Mouse (Mus musculus) T-cell, adult 2 months (primary cell): ENCODE results near the gene Ccdc60.
"Not testable (repeated sequence)": the region's sequence is repeated elsewhere in the genome, so short reads cannot be mapped to it uniquely, and the experiment has no call there.

Experiments used
- DNase-seq: peaks from one replicate; pipeline ENCODE4 v3.0.0; 2022; ENCODE audit warnings: low spot score

The Ccdc60 gene

DNA sequence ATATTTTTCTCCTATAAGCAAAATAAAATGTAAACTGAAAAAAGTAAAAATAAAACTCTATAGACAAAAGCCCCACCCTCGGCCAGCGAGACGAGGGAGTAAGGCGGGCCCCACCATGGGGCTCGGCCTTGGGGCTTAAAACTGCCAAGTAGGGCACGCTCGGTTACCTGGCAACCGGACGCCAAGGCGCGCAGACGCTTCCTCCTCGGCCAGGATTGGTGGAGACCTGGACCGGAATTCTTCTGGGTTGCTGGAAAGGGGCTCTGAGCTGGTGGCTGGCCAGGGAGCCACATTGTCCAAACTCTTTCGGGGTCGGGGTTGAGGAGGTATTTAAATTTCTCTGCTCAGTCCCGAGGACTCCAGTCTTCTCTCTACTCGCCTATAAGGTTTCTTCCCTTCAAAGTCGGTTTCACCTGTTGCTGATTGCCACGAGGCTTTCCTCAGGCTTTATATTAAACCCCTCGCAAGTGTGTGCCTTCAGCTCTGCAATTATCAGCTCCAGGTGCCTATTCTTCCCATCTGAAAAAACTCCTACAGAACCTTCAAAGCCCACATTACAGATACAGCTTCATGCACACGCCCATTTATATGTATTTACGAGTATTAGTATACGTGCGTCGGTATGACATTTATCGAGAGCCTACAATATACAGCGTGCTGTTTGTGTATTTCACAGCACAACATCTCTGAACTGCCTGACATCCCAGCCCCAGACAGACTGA, at the start of gene Ccdc60:
Gene Ccdc60, minus strand, starts transcription at position 137 of the 722 bp plus-strand sequence.
- DNase-seq = no peak

DNA sequence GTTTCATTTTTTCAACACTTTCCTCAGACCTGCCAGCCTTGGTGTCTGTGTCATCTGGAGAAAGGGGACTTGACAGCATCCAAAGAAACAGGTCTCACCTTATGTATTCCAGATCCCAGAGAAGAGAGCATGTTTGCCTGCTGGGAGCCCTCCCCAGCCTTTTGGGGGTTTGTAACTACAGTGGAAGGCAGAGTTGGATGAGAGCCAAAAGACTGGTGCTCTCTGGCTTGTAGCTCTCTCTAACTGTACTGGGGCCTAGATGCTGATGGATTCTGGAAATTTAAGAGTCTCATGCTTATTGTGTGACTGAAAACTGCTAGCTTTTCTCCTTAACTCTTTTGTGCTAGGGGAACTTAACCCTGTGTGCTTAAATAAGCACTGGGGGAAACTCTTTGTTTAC, 47.4 kb upstream of the Ccdc60 start:
- DNase-seq = no peak

DNA sequence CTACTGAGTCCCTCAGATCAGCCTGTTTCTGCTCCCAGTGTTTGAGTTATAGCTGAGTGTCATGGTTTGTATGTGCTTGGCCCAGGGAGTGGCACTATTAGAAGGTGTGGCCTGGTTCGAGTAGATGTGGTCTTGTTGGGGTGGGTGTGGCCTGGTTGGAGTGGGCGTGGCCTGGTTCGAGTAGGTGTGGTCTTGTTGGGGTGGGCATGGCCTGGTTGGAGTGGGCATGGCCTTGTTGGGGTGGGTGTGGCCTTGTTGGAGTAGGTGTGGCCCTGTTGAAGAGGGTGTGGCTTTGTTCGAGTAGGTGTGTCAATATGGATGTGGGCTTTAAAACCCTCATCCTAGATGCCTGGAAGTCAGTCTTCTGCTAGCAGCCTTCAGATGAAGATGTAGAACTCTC, 40.1 kb upstream of the Ccdc60 start:
- DNase-seq = no peak

DNA sequence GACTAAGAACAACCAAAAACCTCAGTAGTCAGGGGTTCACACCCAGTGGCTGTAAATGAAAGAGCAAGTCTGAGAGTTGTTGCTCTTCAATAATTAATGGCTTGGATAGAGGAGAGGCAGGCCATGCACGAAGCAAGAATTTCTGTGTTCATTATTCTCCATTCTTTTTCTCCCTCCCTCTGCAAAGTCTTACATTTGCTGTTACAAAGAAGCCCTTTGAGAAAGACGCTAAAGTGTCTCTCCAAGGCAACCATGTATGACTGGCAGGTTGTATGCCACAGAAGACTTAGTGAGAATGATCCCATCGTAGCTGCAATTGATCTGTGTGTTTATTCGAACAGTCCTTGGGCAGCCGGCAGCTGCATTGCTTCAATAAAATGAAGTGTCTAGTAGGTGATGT, 34.6 kb upstream of the Ccdc60 start:
- DNase-seq = no peak

DNA sequence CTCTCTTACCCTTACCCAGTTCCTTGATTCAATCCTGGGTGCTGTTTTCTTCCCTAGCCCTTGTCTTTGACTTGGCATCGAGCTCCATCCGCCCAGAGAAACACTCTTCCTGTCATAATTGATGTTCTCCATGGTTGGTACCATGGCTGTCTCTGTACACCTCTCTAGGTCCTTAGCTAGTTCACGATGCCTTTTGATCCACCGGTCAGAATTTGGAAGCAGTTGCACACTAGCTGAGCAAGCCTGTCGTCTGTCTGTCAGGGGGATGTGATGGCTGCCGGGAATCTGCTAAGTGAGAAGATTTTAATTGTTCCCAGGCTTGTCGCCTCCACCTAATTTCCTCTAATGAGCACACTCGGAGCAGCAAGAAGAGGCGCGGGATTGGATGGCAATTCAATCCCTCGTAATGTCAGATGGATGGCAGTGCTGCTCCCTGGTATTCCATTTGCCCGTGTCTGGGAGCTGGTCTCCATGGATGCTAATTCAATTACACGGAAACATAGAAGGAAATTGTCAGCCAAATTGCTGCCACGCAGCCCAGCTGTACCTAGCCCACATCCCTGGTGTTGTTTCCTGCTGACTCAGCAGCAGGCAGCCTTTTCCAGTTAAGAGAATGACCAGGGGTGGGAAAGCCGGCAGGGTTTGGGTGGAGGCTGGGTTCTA, 33.7 kb upstream of the Ccdc60 start:
- no peak for DNase-seq

DNA sequence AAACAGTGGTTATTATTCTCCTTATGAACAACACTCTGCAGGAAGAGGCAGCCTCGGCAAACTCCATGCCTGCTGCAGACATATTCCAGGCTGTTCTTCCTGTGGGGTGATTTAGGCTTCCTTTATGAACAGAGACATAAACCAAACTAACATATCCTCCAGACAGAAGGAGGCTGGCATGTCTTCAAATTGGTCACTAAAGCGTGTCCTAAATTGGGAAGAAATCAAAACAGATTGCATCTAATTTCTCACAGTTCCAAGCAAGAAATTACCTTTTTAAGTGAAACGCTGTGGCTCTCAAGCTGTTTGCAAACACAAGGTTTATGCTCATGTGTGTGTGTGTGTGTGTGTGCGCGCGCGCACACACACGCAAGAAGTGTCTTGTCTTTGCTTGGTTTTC, 24.9 kb upstream of the Ccdc60 start:
- DNase-seq = no peak

DNA sequence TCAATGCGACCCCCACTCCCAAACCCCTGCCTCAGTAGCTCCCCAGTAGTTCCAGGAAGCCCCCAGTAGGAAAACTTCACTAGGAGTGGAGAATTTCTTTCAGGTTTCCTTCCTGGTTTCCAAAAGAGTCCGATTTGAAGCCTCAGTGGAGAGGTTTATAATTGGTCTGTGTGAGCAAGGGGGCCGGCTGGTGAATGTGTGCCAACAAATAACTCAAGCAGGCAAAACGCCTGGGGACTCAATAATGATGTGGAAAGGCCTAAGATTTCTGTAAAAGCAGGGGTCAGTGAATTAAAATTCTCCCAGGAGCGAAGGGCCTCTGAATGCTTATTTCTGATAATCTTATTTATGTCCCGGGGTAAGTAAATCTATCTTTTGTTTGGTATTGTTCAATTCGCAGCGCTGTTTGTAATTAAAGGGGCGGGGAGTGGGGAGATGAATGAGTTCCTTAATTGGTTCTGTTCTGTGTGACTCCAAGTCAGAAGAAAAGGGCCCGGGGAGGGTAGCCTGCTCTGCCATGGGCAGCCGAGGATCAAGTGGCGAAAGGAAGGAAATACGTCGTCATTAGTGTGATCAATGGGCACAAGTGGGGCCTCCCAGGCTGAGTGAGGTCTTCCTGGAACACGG, 23.4 kb upstream of the Ccdc60 start:
- DNase-seq = no peak

DNA sequence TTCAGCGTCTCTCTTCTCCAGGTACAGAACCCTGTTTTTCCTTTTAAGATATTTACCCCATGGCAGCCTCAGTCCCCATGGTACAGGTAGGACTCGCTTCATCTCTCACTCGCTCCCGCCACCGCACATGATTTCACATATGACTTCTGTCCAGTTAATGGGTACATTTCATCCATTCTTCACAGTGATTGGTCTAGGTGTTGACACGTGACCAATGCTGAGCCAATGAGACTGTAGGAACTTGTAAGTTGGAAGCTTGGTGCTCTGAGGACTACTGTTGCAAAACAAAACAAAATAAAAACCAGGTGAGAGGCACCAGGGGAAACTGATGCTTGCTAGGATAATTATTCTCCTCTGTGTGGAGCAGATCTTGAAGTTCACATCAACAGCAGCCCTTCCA, 22.9 kb upstream of the Ccdc60 start:
- no peak for DNase-seq

DNA sequence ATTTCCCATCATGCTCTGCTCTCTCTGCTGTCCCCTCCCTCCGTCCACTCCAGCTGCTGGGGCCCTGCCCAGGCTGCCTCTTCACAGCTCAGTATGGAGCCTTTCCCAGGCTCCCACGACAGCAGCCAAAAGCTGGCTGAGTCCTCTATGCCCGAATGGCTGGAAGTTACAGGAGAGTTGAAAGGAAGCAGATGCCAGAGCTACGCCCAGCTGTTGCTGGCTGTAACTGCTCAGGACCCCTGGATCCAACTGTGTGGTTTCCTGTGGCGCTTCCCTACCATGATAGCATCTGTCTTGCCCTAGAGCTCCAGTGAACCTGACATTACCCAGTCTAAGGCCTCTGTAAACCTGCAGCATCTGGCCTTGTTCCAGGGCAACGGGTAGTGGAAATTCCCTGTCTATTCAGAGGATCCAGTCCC, 20.6 kb upstream of the Ccdc60 start:
- no peak for DNase-seq

DNA sequence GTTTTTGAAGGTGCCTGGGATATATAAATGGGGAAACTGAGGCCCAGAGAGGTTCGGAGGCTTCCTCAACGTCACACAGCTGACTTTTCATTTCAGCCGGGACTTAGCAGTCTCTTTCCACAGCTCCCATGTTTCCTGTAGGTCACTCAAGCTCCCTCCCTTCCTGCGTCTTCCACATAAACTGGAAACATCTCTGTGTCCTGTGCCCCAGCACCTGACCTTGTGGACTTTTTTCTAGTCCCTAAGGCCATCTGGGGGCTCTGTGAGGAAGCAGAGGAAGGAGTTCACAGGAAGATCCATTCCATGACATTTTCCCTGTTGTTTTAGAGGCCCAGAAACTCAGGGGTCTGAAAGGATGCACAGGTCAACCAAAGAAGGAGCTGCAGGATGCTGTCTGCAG, 16.8 kb upstream of the Ccdc60 start:
- DNase-seq = no peak

DNA sequence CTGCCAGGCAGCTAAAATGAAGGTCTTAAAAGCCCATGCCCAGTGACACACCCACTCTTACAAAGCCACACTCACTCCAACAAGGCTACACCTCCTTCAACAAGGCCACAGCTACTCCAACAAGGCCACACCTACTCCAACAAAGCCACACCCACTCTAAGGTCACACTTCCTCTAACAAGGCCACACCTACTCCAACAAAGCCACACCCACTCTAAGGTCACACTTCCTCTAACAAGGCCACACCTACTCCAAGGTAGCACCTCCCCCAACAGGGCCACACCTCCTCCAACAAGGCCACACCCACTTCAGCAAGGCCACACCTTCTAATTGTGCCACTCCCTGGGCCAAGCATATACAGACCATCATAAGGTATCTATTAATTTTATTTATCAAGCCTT, 16.4 kb upstream of the Ccdc60 start:
- not testable (repeated sequence) for DNase-seq

DNA sequence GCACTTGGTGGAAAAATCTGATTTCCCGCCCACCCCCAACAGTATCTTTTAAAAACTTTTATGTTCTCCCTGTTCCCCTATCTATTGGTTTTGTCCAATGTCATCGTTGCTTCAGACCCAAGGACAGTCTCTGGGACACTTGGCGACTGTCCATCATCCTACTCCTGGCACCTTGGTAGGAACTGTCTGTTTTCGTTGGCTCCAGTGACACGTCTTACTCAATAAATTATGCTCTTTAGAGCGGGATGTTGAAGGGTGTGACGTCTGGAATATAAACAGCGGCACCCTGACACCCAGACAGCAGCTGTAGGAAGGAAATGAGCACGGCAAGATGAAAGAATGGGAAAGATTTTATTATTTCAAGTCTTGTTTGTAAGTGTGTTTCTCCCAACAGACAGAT, 12.2 kb upstream of the Ccdc60 start:
- no peak for DNase-seq

DNA sequence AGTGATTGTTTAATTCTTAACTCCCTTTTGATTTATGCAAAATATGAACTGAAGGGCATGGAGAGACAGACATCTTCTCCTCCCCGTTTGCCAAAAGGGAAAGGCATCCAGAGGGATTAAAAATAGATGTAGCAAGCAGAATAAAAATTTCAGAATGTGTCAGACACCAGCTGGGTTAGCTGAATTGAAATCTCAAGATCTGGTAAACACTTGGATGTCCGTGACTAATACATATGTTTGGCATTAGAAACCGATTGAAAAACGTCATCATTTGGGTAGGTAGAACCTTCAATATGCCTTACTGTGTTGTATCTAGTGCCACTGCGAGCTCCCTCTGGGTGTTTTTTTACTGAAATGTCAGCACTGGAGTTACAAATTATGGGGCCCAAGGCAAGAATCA, 4.7 kb upstream of the Ccdc60 start:
- DNase-seq = no peak

DNA sequence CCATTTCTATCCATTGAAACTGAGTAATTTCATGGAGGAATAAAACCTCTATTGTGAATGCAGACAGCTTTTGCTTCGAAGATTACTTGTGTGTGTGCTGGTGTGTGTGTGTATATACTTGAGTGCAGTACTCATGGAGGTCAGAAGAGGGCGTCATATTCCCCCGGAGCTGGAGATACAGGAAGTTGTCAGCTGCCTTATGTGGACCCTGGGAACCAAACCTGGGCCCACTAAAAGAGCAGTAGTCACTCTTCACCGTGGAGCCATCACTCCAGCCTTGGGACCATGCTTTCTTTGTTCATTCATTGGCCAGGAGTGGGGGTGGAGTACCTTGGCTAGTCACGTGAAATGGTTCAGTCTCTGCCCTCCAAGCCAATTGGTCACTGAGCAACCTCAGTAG, 1.8 kb upstream of the Ccdc60 start:
- no peak for DNase-seq

DNA sequence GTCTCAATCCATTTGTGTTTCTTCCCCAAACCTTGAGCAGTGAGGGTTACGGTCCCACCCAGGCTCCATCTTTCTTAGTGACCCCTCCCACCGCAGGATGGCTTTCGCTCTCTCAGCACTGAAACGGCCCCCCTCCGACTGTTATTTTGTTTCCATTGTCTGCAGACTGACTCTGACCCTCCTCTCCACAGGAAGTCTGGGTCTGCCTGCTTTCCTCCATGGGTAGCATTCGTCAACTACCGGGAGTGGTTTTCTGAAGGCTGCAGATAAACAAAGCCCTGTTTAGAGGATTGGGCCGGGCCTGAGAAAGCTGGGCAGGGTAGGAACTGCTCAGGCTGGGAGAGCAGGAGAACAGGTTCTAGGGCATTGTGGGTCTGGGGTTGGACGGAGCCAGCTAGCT, 1.1 kb upstream of the Ccdc60 start:
- DNase-seq = no peak

DNA sequence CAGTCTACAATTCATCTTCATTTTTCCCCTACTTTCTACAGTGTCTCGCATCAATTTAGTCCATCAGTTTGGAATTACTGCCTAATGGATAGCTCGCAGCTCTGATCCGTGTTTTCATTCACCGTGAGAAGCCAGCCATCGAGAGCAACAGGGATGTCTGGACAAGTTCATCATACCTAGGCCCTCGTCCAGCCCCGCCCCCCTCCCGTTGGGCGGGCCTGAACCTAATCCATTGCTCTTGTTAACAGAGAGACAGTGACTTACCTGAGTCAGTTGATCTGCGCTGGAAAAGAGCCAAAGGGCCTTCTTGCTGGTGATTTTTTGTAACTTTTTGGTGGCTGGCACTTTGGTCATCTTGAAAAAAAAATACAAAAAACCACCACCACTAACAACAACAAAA, 602 bp downstream of the Ccdc60 start:
- no peak for DNase-seq

DNA sequence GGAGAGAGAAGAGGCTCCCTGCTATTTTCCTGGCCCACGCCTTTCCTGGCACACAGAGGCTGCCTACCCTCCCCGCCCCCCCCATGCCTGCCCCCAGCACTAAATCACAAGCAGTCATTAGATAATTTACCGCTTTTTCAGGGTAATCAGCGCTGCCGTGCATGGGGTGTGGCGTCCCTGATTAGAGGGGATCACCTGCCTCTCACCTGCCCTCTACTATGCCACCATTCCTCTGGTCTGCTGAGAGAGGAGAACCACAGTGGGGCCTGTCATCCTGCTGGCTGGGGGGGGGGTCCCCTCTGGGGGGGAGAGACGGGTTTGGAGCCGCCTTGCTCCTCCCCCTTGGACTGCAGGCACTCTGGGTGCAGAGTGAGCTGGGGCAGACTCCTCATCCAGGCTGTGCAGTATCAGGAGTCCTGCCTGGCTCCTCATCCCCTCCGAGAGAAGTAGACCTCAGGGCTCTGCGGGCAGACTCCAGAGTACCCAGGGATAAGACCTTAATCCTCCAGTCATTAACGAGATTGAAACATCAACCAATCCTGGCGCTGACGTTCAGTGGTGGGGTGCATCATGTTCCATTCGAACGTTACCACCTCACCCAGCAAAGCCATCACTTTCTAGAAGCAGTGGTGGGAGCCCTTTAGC, 3.1 kb downstream of the Ccdc60 start:
- no peak for DNase-seq

DNA sequence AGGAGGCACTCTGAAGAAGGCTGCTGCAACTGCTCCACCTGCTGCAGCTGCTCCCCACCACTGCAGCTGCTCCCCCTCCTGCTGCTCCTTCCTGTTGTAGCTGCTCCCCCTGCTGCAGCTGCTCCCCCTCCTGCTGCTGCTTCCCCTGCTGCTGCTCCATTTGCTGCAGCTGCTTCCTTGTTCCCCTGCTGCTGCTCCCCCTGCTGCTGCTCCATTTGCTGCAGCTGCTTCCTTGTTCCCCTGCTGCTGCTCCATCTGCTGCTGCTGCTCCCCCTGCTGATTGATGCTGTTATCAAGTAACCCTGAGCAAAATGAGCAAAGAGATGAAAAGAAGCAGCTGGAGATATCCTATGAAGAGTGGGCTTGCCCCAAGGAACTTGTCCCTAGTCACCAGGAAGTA, 8.3 kb downstream of the Ccdc60 start:
- no peak for DNase-seq

DNA sequence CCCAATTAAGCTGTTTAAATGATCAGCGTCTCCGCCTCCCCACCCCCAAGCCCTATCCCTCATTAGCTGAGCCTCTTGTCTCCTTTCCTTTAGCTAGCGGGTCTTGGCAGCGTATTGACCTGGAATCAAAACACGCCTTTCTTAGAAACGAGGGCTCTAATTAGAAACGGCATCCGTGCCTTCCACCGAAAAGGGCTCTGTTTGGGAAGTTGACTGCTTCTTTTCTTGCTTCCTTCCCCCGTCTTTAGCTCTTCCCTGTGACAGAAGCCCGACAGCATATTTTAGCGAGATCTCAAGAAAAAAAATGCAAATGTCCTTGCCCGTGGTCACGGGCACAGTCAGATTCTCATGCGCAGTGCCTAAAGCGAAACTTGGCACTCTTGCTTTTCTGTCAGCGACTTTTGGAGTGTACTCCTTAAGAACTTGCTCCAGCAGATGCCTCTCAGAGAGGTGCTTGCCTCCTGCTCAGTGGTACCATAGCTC, 10.3 kb downstream of the Ccdc60 start:
- DNase-seq = no peak

DNA sequence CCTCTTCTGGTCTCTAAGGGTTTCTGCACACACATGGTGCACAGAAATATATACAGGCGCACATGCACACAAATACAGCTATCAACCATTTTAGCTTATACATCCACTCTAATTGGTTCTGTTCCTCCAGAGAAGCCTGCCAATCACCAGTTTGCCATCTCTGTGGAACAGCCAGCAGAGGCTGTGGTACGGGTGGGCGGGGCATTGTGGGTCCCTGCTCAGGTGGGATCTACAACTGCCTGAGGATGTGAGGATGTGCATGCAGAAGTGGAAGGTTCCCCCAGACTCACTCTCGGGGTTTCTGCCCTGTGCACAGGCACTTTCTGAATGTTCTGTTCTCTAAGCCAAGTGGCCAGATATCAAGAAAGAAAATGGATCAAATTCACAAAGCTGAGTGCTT, 10.8 kb downstream of the Ccdc60 start:
- no peak for DNase-seq

DNA sequence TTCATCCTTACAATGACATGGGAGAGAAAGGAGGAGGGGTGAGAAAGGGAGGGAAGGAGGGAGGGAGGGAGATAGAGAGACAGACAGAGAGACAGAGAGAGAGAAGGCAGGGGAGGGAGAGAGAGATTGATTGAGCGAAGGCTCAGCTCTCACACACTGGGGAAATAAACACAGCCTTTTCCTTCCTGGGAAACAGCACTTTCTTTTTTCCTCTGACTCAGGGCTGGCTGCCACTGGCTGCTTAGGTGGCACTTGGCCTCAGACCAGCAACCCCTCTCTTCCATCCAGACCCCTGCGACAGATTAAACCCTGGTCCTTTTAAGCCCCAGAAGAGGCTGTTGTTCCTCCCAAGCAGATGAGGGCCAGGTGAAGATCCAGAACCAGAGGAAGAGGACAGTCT, 14.0 kb downstream of the Ccdc60 start:
- DNase-seq = no peak

DNA sequence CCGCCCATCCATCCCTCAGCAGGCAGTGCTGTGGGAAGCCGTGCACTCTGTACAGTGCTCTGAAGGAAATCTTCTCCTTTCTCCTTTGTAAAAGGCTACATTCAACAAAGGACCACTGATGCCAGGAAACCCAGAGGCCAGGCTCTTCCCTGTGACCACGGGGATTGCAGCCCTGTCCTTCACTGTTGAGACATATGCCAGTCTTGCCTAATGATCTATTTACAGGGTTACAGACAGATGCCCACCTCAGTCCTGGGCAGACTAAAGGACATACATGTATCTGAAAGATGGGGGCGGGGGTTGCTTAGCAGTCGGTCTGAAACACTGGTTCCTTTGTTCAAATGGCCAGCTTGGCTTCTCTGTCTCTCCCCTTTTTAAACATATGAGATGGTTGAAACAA, 14.4 kb downstream of the Ccdc60 start:
- no peak for DNase-seq
